Mouse (Mus musculus): Measurements from ENCODE around the gene Tgfb3. TPM values are rescaled to one million over a fixed set of nuclear protein-coding genes. Genes with fewer than 3 reads are reported as not detected.

The Tgfb3 gene
- total and polyA plus RNA-seq, 3 experiments, result 0.15 to 0.75 (median 0.44) TPM

DNA sequence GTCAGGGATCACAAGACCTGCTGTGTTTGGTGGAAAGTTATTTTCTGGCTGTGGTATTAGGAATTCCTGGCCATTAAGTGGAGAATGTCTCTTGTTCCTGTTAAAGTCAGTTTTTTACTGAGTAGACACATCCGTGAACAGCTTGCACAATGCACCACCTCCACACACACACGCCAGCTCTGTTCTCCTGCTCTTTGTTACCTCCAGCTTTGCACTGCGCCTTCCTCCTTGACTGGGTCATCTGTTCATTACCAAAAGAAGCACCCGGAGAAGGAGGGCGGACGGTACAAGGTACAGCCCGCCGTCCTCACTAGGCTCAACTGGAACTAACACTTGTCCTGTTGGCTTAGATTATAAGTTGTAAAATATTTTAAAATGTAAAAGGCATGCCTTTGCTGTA is 23.8 kb upstream of the Tgfb3 start:
- TF ChIP-seq CTCF (IDR thresholded peaks at IDR 0.05; ENCODE audit: low read depth, low read length) (no peak), GATA2 (IDR thresholded peaks at IDR 0.05; ENCODE audit: borderline replicate concordance, low read depth, low read length) (no peak), TAL1 (conservative IDR thresholded peaks at IDR 0.05; ENCODE audit: low read depth, low read length) (no peak), GATA1 (IDR thresholded peaks at IDR 0.05; ENCODE audit: borderline replicate concordance, low read length) (no peak)
- no peaks in the 10 kb centered on the region for H3K36me3 ChIP-seq (replicated peaks)
- peaks cover 40% of the 10 kb centered on the region for H3K27me3 ChIP-seq (ENCODE audit: insufficient read depth, low read length)
- no peak for ATAC-seq (ENCODE audit: extremely low read depth, insufficient number of reproducible peaks, low FRiP score, poor library complexity, severe bottlenecking)
- H3K4me3 ChIP-seq (ENCODE audit: low read depth, low read length), result no peak overlapping the region
- H3K4me1 ChIP-seq (ENCODE audit: insufficient read depth, low read depth, low read length), result no peaks in the 10 kb centered on the region
- no peak for DNase-seq (ENCODE audit: low spot score)
- H3K9me3 ChIP-seq (replicated peaks), result no peaks in the 10 kb centered on the region

DNA sequence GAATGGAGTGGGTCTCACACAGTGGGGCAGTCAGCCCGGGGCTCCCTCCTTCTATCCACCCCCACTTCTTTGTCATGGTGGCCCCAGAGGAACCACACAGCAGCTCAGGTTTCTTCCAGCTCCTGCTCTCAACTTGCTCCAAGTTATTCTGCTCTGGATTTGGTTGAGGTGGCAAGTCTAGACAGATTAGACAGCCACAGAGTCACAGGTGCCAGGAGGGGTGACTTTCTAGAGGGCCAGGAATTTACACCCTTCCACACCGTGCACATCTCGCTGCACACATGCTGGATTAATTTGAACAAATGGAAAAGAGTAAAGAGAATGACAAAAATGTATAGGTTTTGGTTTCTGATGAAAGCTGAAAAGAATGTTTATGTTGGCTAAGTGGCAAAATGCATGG is 21.9 kb upstream of the Tgfb3 start:
- peaks cover 30% of the 10 kb centered on the region for H3K27me3 ChIP-seq (ENCODE audit: insufficient read depth, low read length)
- no peak for DNase-seq (ENCODE audit: low spot score)
- H3K4me1 ChIP-seq (ENCODE audit: insufficient read depth, low read depth, low read length), result no peaks in the 10 kb centered on the region
- H3K36me3 ChIP-seq (replicated peaks), result no peaks in the 10 kb centered on the region
- no peak overlapping the region for H3K4me3 ChIP-seq (ENCODE audit: low read depth, low read length)
- no peak for ATAC-seq (ENCODE audit: extremely low read depth, insufficient number of reproducible peaks, low FRiP score, poor library complexity, severe bottlenecking)
- no peaks in the 10 kb centered on the region for H3K9me3 ChIP-seq (replicated peaks)
- no peak for TF ChIP-seq GATA1 (IDR thresholded peaks at IDR 0.05; ENCODE audit: borderline replicate concordance, low read length)
- no peak for TF ChIP-seq POLR2AphosphoS5 (IDR thresholded peaks at IDR 0.05; ENCODE audit: insufficient replicate concordance, low read depth, low read length)
- TF ChIP-seq GATA2 (IDR thresholded peaks at IDR 0.05; ENCODE audit: borderline replicate concordance, low read depth, low read length), result no peak
- no peak for TF ChIP-seq CTCF (IDR thresholded peaks at IDR 0.05; ENCODE audit: low read depth, low read length)
- TF ChIP-seq TAL1 (conservative IDR thresholded peaks at IDR 0.05; ENCODE audit: low read depth, low read length), result no peak

- Histone ChIP-seq H3K27me3 (ENCODE audit: insufficient read depth, low read length) (peaks cover 20% of the 10 kb centered on the region), H3K9me3 (replicated peaks) (no peaks in the 10 kb centered on the region), H3K4me1 (ENCODE audit: insufficient read depth, low read depth, low read length) (no peaks in the 10 kb centered on the region), H3K36me3 (replicated peaks) (no peaks in the 10 kb centered on the region), H3K4me3 (ENCODE audit: low read depth, low read length) (no peak overlapping the region)
- ATAC-seq (ENCODE audit: extremely low read depth, insufficient number of reproducible peaks, low FRiP score, poor library complexity, severe bottlenecking) (no peak), DNase-seq (ENCODE audit: low spot score) (no peak)
- no peak for TF ChIP-seq POLR2AphosphoS5 (IDR thresholded peaks at IDR 0.05; ENCODE audit: insufficient replicate concordance, low read depth, low read length)
- no peak for TF ChIP-seq GATA2 (IDR thresholded peaks at IDR 0.05; ENCODE audit: borderline replicate concordance, low read depth, low read length)
- no peak for TF ChIP-seq TAL1 (conservative IDR thresholded peaks at IDR 0.05; ENCODE audit: low read depth, low read length)
- no peak for TF ChIP-seq GATA1 (IDR thresholded peaks at IDR 0.05; ENCODE audit: borderline replicate concordance, low read length)
- no peak for TF ChIP-seq CTCF (IDR thresholded peaks at IDR 0.05; ENCODE audit: low read depth, low read length)
These were observed 18.9 kb upstream of the Tgfb3 start for GRCm38 (mm10) chr12:86097781-86098180.

DNA sequence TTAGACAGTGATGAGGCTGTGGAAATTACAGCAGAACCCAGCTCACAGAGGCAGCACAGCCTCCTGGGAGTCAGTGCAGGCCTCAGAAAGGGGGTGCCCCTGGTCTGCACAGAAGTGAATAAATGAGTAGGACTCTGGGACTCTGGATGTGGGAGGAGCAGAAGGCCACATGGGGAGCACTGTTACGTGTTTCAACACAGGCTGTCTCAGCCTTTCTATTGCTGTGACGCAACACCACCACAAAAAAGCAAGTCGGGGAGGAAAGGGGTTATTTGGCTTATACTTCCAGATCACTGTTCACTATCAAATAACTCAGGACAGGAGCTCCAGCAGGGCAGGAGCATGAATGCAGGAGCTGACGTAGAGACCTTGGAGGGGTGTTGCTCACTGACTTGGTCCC is 17.0 kb upstream of the Tgfb3 start:
- H3K27me3 ChIP-seq (ENCODE audit: insufficient read depth, low read length), result peaks cover 15% of the 10 kb centered on the region; the same call in 1 of the 2 replicates
- ATAC-seq (ENCODE audit: extremely low read depth, insufficient number of reproducible peaks, low FRiP score, poor library complexity, severe bottlenecking), result no peak
- DNase-seq (ENCODE audit: low spot score), result no peak
- no peaks in the 10 kb centered on the region for H3K4me1 ChIP-seq (ENCODE audit: insufficient read depth, low read depth, low read length)
- no peak for TF ChIP-seq CTCF (IDR thresholded peaks at IDR 0.05; ENCODE audit: low read depth, low read length)
- TF ChIP-seq GATA1 (IDR thresholded peaks at IDR 0.05; ENCODE audit: borderline replicate concordance, low read length), result no peak
- TF ChIP-seq POLR2AphosphoS5 (IDR thresholded peaks at IDR 0.05; ENCODE audit: insufficient replicate concordance, low read depth, low read length), result no peak
- TF ChIP-seq TAL1 (conservative IDR thresholded peaks at IDR 0.05; ENCODE audit: low read depth, low read length), result no peak
- H3K9me3 ChIP-seq (replicated peaks), result no peaks in the 10 kb centered on the region
- H3K36me3 ChIP-seq (replicated peaks), result no peaks in the 10 kb centered on the region
- H3K4me3 ChIP-seq (ENCODE audit: low read depth, low read length), result no peak overlapping the region

- H3K27me3 ChIP-seq (ENCODE audit: insufficient read depth, low read length), result peaks cover 12% of the 10 kb centered on the region; the same call in 1 of the 2 replicates
- ATAC-seq (ENCODE audit: extremely low read depth, insufficient number of reproducible peaks, low FRiP score, poor library complexity, severe bottlenecking) (no peak), DNase-seq (ENCODE audit: low spot score) (no peak)
- TF ChIP-seq POLR2AphosphoS5 (IDR thresholded peaks at IDR 0.05; ENCODE audit: insufficient replicate concordance, low read depth, low read length), result no peak
- H3K9me3 ChIP-seq (replicated peaks), result no peaks in the 10 kb centered on the region
- H3K4me1 ChIP-seq (ENCODE audit: insufficient read depth, low read depth, low read length), result no peaks in the 10 kb centered on the region
- H3K4me3 ChIP-seq (ENCODE audit: low read depth, low read length), result no peak overlapping the region
- H3K36me3 ChIP-seq (replicated peaks), result no peaks in the 10 kb centered on the region
These were observed 15.2 kb upstream of the Tgfb3 start for GRCm38 (mm10) chr12:86094075-86094474.

DNA sequence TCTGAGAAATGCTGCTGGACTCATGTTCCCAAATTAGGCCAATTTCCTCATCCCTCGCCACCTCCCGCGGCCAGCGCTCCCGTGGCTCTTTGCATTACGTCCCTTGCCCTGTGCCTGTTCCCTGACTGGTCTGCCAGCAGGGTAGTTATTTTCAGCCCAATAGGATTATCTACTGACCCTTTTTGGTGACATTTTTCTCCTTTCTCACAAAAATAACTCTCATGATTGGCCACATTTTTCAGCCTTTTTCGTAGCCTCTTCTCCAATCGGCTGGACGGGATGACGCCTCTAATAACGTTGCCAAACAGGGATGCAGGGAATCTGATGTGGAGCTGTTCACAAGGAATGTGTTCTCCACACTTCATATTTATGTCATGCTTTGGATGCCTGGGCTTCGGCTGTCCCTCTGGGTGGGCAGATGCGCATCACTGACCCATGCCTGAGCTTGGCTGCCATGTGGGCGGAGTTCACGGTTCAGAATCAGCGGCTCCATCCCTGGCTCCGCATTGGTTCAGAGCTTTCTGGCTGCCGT is 12.8 kb upstream of the Tgfb3 start:
- ATAC-seq (ENCODE audit: extremely low read depth, insufficient number of reproducible peaks, low FRiP score, poor library complexity, severe bottlenecking) (no peak), DNase-seq (ENCODE audit: low spot score) (no peak)
- H3K27me3 ChIP-seq (ENCODE audit: insufficient read depth, low read length), result peaks cover 15% of the 10 kb centered on the region; the same call in 1 of the 2 replicates
- no peaks in the 10 kb centered on the region for H3K36me3 ChIP-seq (replicated peaks)
- no peak for TF ChIP-seq POLR2AphosphoS5 (IDR thresholded peaks at IDR 0.05; ENCODE audit: insufficient replicate concordance, low read depth, low read length)
- TF ChIP-seq TAL1 (conservative IDR thresholded peaks at IDR 0.05; ENCODE audit: low read depth, low read length), result no peak
- no peak for TF ChIP-seq CTCF (IDR thresholded peaks at IDR 0.05; ENCODE audit: low read depth, low read length)
- TF ChIP-seq GATA1 (IDR thresholded peaks at IDR 0.05; ENCODE audit: borderline replicate concordance, low read length), result no peak
- no peak for TF ChIP-seq GATA2 (IDR thresholded peaks at IDR 0.05; ENCODE audit: borderline replicate concordance, low read depth, low read length)
- no peaks in the 10 kb centered on the region for H3K9me3 ChIP-seq (replicated peaks)
- H3K4me3 ChIP-seq (ENCODE audit: low read depth, low read length), result no peak overlapping the region
- H3K4me1 ChIP-seq (ENCODE audit: insufficient read depth, low read depth, low read length), result no peaks in the 10 kb centered on the region

DNA sequence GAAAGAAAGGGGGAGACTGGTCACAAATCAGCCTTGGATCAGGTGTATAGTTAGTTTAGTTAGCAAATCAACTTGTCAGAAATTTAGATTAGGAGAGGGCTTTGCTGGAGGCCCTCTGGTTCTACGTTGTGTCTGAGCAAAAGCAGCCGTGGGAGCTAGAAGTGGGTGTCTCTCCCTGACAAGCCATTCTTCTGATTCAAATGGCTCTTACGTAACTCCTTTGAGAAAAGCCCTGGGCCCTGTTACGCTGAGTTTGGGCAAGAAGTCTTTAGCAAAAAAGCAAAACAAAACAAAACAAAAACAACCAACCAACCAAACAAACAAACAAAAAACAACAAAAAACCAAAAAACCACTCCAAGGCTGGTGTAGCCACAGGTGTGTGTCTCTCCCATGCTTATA is 11.9 kb upstream of the Tgfb3 start:
- Histone ChIP-seq H3K9me3 (replicated peaks) (no peaks in the 10 kb centered on the region), H3K27me3 (ENCODE audit: insufficient read depth, low read length) (peaks cover 21% of the 10 kb centered on the region; the same call in 1 of the 2 replicates), H3K4me1 (ENCODE audit: insufficient read depth, low read depth, low read length) (no peaks in the 10 kb centered on the region), H3K36me3 (replicated peaks) (no peaks in the 10 kb centered on the region), H3K4me3 (ENCODE audit: low read depth, low read length) (no peak overlapping the region)
- no peak for TF ChIP-seq TAL1 (conservative IDR thresholded peaks at IDR 0.05; ENCODE audit: low read depth, low read length)
- TF ChIP-seq GATA2 (IDR thresholded peaks at IDR 0.05; ENCODE audit: borderline replicate concordance, low read depth, low read length), result no peak
- TF ChIP-seq CTCF (IDR thresholded peaks at IDR 0.05; ENCODE audit: low read depth, low read length), result no peak
- TF ChIP-seq GATA1 (IDR thresholded peaks at IDR 0.05; ENCODE audit: borderline replicate concordance, low read length), result no peak
- no peak for TF ChIP-seq POLR2AphosphoS5 (IDR thresholded peaks at IDR 0.05; ENCODE audit: insufficient replicate concordance, low read depth, low read length)
- no peak for ATAC-seq (ENCODE audit: extremely low read depth, insufficient number of reproducible peaks, low FRiP score, poor library complexity, severe bottlenecking)
- DNase-seq (ENCODE audit: low spot score), result no peak

Measured in G1E (cell line).